Mouse (Mus musculus): ENCODE results near the gene Dck.

DNA sequence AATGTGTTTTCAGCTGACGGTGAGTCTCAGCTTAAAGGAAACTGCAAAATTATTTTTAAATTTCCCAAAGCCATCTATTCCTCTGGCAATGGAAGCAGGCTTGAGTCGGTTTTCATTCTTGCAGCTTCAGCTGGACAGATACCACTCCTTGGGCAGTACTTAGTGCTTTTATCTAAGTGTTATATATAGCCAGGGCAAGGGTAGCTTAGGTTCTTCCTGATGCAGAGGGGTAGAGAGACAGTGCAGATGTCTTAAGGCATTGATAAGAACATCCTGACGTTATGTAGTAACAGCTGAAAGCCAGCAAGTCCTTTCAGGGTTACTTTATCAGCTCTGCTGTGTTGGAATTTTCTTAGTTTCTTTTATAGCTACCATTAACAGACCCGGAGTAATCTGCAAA, 66.1 kb downstream of the Dck start:
- no peak for TF ChIP-seq CTCF (IDR thresholded peaks at IDR 0.05; ENCODE audit: insufficient read depth, low read depth, low read length)
- no peak for TF ChIP-seq POLR2A (IDR thresholded peaks at IDR 0.05; ENCODE audit: insufficient read depth, low read depth, low read length)
